ENCODE assay signal across 22 mouse cellular contexts in the genomic region with DNA sequence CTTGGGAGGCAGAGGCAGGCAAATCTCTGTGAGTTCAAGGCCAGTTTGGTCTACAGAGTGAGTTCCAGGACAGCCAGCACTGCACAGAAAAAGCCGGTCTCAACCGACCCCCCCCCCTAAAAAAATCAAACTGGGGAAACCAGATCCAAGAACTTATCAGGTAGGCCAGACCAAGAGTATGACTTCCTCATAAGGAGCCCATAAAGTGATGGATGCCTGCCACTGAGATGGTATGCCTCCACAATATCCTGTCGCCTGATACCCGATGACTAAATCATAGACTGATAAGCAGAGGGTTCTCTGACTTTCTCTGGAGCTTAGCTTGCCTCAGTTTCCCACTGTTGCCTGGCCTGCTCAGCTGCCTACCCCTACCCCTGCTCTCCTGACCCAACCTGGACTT. TPM values are rescaled to one million over a fixed set of nuclear protein-coding genes. Genes with fewer than 3 reads are reported as not detected.
DNase-seq lines count a peak whose midpoint lies in the region; ATAC-seq lines count a peak whose summit lies in the region.
"Had no signal": no experiment of that assay in that cellular context is flagged by ENCODE, and none has a peak within 500 bp of the region (broad histone marks: within the 10 kb centered on the region; RNA-seq: fewer than 3 reads in every experiment).

No protein-coding gene starts in this region.

- 0 out of 2 replicates have a peak overlapping the region, but pooled peaks have one; percentile 98 for H3K4me3 ChIP-seq in liver, embryonic 12.5 days
- H3K4me3 ChIP-seq in liver, embryonic 13.5 days (replicated peaks): no peak overlapping the region
- H3K4me3 ChIP-seq: embryonic facial prominence, embryonic 12.5 days; forebrain, embryonic 13.5 days; forebrain, embryonic 15.5 days had no signal

- no peak for ATAC-seq in liver, embryonic 12.5 days
- no peak for ATAC-seq in liver, embryonic 13.5 days (ENCODE audit: low read depth)
- ATAC-seq: activated CD4-positive, CD25-positive, alpha-beta regulatory T cell, adult 4 months; forebrain, embryonic 13.5 days; forebrain, embryonic 15.5 days; forebrain, postnatal 0 days; Patski had no signal

- peaks cover 27% of the 10 kb centered on the region for H3K4me1 ChIP-seq in liver, embryonic 12.5 days
- H3K4me1 ChIP-seq in liver, embryonic 13.5 days (replicated peaks): peaks cover 32% of the 10 kb centered on the region

- H3K9ac ChIP-seq in liver, embryonic 12.5 days: peak overlapping the region; percentile 29; the same call in 1 of the 2 replicates
- H3K9ac ChIP-seq in liver, embryonic 13.5 days: no peak overlapping the region
- H3K9ac ChIP-seq: embryonic facial prominence, embryonic 12.5 days; forebrain, embryonic 13.5 days; forebrain, embryonic 15.5 days; forebrain, postnatal 0 days had no signal

- H3K27ac ChIP-seq in liver, embryonic 12.5 days: peak overlapping the region; percentile 58
- H3K27ac ChIP-seq in liver, embryonic 13.5 days: peak overlapping the region; percentile 58
- H3K27ac ChIP-seq: embryonic facial prominence, embryonic 10.5 days; embryonic facial prominence, embryonic 12.5 days; forebrain, embryonic 13.5 days; forebrain, embryonic 15.5 days had no signal

- DNase-seq in cerebellum, adult 9-11 months: peak; percentile 32
- DNase-seq in cerebellum, adult 8-10 months: no peak
- no peak for DNase-seq in liver
- DNase-seq in liver, embryonic 13.5 days: no peak
- DNase-seq in adrenal gland, adult 8-10 months: no peak
- DNase-seq in frontal cortex, adult 2 months (ENCODE audit: extremely low spot score in 1 of 2, low spot score in 1 of 2): no peak
- DNase-seq: adrenal gland, postnatal 10 days; adrenal gland, postnatal 25 days; cerebellum, adult 11 months; cerebellum, adult 18-20 months; cerebellum, postnatal 14 days; cerebellum, postnatal 36 days; forebrain, postnatal 0 days had no signal

- H3K36me3 ChIP-seq in liver, embryonic 12.5 days: peaks cover 16% of the 10 kb centered on the region
- H3K36me3 ChIP-seq in liver, embryonic 13.5 days: peaks cover 3% of the 10 kb centered on the region; the same call in 1 of the 2 replicates
- H3K36me3 ChIP-seq: embryonic facial prominence, embryonic 12.5 days; forebrain, embryonic 15.5 days had no signal

- no peaks in the 10 kb centered on the region for H3K9me3 ChIP-seq in liver, embryonic 12.5 days (replicated peaks)
- no peaks in the 10 kb centered on the region for H3K9me3 ChIP-seq in liver, embryonic 13.5 days (replicated peaks)
- H3K9me3 ChIP-seq: embryonic facial prominence, embryonic 10.5 days; embryonic facial prominence, embryonic 12.5 days; forebrain, embryonic 13.5 days; forebrain, embryonic 15.5 days had no signal

- WGBS in liver, embryonic 12.5 days (ENCODE audit: insufficient replicate concordance): 30% methylated on average over 4 of the region's 4 CpGs
- 39% methylated on average over 4 of the region's 4 CpGs for WGBS in liver, embryonic 13.5 days (ENCODE audit: insufficient replicate concordance)

- no peaks in the 10 kb centered on the region for H3K27me3 ChIP-seq in liver, embryonic 12.5 days (replicated peaks)
- no peaks in the 10 kb centered on the region for H3K27me3 ChIP-seq in liver, embryonic 13.5 days
- H3K27me3 ChIP-seq: embryonic facial prominence, embryonic 12.5 days; forebrain, embryonic 13.5 days; forebrain, embryonic 15.5 days; Patski had no signal

- peak overlapping the region; percentile 89 for H3K4me2 ChIP-seq in liver, embryonic 12.5 days
- peak overlapping the region; percentile 64 for H3K4me2 ChIP-seq in liver, embryonic 13.5 days
- H3K4me2 ChIP-seq: embryonic facial prominence, embryonic 12.5 days; forebrain, embryonic 15.5 days had no signal

RNA-seq across cellular contexts. Expression of gene Nfatc2ip, which starts 1.3 kb away (rescaled TPM):
- polyA plus RNA-seq in liver, embryonic 12.5 days (2016; fragmentation: Nextera tagmentation; extraction: Ambion mirVana): 3.6 and 3.7 TPM in 2 replicates
- polyA plus RNA-seq in liver, embryonic 13.5 days (2015; fragmentation: Nextera tagmentation; extraction: Ambion mirVana): 2.6 and 3.0 TPM in 2 replicates
- 10 to 100 TPM in 2 of 4 experiments, 1 to 10 TPM in 2; 6.5 to 10.8 (median 8.8) TPM for total RNA-seq in adrenal gland, adult 8-10 months (2022)
- 6.6 and 6.8 TPM in 2 replicates for polyA plus RNA-seq in frontal cortex, adult 2 months (2012; rRNA removed)

RNA-seq across cellular contexts. Expression of gene Cd19, which starts 16.9 kb away (rescaled TPM):
- 0.08 TPM in 1 of 2 replicates, not detected in the other for polyA plus RNA-seq in liver, embryonic 12.5 days (2016; fragmentation: Nextera tagmentation; extraction: Ambion mirVana)
- 0.14 and 0.23 TPM in 2 replicates for polyA plus RNA-seq in liver, embryonic 13.5 days (2015; fragmentation: Nextera tagmentation; extraction: Ambion mirVana)
- total RNA-seq in adrenal gland, adult 8-10 months (2022): under 1 TPM; 0.56 to 0.94 (median 0.78) TPM
- polyA plus RNA-seq in frontal cortex, adult 2 months (2012; rRNA removed): 0.14 and 0.27 TPM in 2 replicates
- polyA plus RNA-seq: C2C12; embryonic facial prominence, embryonic 10.5 days; embryonic facial prominence, embryonic 12.5 days; forebrain, embryonic 11.5 days; forebrain, embryonic 13.5 days; forebrain, embryonic 15.5 days; forebrain, postnatal 0 days; Patski had no signal

RNA-seq across cellular contexts. Expression of gene Spns1, which starts 20.6 kb away (rescaled TPM):
- polyA plus RNA-seq in liver, embryonic 12.5 days (2016; fragmentation: Nextera tagmentation; extraction: Ambion mirVana): 27.3 and 29.1 TPM in 2 replicates
- 19.7 and 21.6 TPM in 2 replicates for polyA plus RNA-seq in liver, embryonic 13.5 days (2015; fragmentation: Nextera tagmentation; extraction: Ambion mirVana)
- total RNA-seq in adrenal gland, adult 8-10 months (2022): 10 to 100 TPM; 36.9 to 57.2 (median 45.6) TPM
- 148 and 159 TPM in 2 replicates for polyA plus RNA-seq in frontal cortex, adult 2 months (2012; rRNA removed)

RNA-seq across cellular contexts. Expression of gene Lat, which starts 28.5 kb away (rescaled TPM):
- 14.5 and 15.6 TPM in 2 replicates for polyA plus RNA-seq in liver, embryonic 12.5 days (2016; fragmentation: Nextera tagmentation; extraction: Ambion mirVana)
- 10.9 and 12.4 TPM in 2 replicates for polyA plus RNA-seq in liver, embryonic 13.5 days (2015; fragmentation: Nextera tagmentation; extraction: Ambion mirVana)
- 1 to 10 TPM in 3 of 4 experiments, under 1 TPM in 1; 0.49 to 2.0 (median 1.6) TPM for total RNA-seq in adrenal gland, adult 8-10 months (2022)
- polyA plus RNA-seq in frontal cortex, adult 2 months (2012; rRNA removed): 1.3 and 3.1 TPM in 2 replicates

RNA-seq across cellular contexts. Expression of gene Rabep2, which starts 30.7 kb away (rescaled TPM):
- polyA plus RNA-seq in liver, embryonic 12.5 days (2016; fragmentation: Nextera tagmentation; extraction: Ambion mirVana): 9.6 and 10.2 TPM in 2 replicates
- 5.8 and 6.1 TPM in 2 replicates for polyA plus RNA-seq in liver, embryonic 13.5 days (2015; fragmentation: Nextera tagmentation; extraction: Ambion mirVana)
- 100 to 1,000 TPM in 2 of 4 experiments, 10 to 100 TPM in 2; 52.1 to 174 (median 93.2) TPM for total RNA-seq in adrenal gland, adult 8-10 months (2022)
- polyA plus RNA-seq in frontal cortex, adult 2 months (2012; rRNA removed): 22.0 and 25.4 TPM in 2 replicates
